Mouse (Mus musculus): ENCODE measurements around the gene Ece1.

Gene Ece1

GRCm38 (mm10) chr4:137865221-137865641, 3.2 kb downstream of the Ece1 start:
- DNase-seq (ENCODE audit: low read depth, low spot score) = no peak
- Histone ChIP-seq H3K27me3 (ENCODE audit: control insufficient read depth, insufficient read depth, low read length, poor library complexity, severe bottlenecking) (no peaks in the 10 kb centered on the region), H3K36me3 (ENCODE audit: control insufficient read depth, insufficient read depth, low read length, poor library complexity, severe bottlenecking) (no peaks in the 10 kb centered on the region)

- Histone ChIP-seq H3K36me3 (ENCODE audit: control insufficient read depth, insufficient read depth, low read length, poor library complexity, severe bottlenecking) (no peaks in the 10 kb centered on the region), H3K27me3 (ENCODE audit: control insufficient read depth, insufficient read depth, low read length, poor library complexity, severe bottlenecking) (no peaks in the 10 kb centered on the region)
- DNase-seq (ENCODE audit: low read depth, low spot score) = peak; percentile 91
Measured at GRCm38 (mm10) chr4:137866206-137866863, 4.3 kb downstream of the Ece1 start.

GRCm38 (mm10) chr4:137867225-137867624, 5.2 kb downstream of the Ece1 start:
- H3K36me3 ChIP-seq (ENCODE audit: control insufficient read depth, insufficient read depth, low read length, poor library complexity, severe bottlenecking) = no peaks in the 10 kb centered on the region
- DNase-seq (ENCODE audit: low read depth, low spot score) = no peak
- no peaks in the 10 kb centered on the region for H3K27me3 ChIP-seq (ENCODE audit: control insufficient read depth, insufficient read depth, low read length, poor library complexity, severe bottlenecking)

GRCm38 (mm10) chr4:137867675-137868257, 5.7 kb downstream of the Ece1 start:
- peak; percentile 37 for DNase-seq (ENCODE audit: low read depth, low spot score)
- Histone ChIP-seq H3K36me3 (ENCODE audit: control insufficient read depth, insufficient read depth, low read length, poor library complexity, severe bottlenecking) (no peaks in the 10 kb centered on the region), H3K27me3 (ENCODE audit: control insufficient read depth, insufficient read depth, low read length, poor library complexity, severe bottlenecking) (no peaks in the 10 kb centered on the region)

- DNase-seq (ENCODE audit: low read depth, low spot score) = no peak
- Histone ChIP-seq H3K36me3 (ENCODE audit: control insufficient read depth, insufficient read depth, low read length, poor library complexity, severe bottlenecking) (no peaks in the 10 kb centered on the region), H3K27me3 (ENCODE audit: control insufficient read depth, insufficient read depth, low read length, poor library complexity, severe bottlenecking) (no peaks in the 10 kb centered on the region)
Measured at GRCm38 (mm10) chr4:137869667-137870274, 7.7 kb downstream of the Ece1 start.

GRCm38 (mm10) chr4:137870979-137871378, 8.9 kb downstream of the Ece1 start:
- DNase-seq (ENCODE audit: low read depth, low spot score) = peak; percentile 36
- Histone ChIP-seq H3K27me3 (ENCODE audit: control insufficient read depth, insufficient read depth, low read length, poor library complexity, severe bottlenecking) (no peaks in the 10 kb centered on the region), H3K36me3 (ENCODE audit: control insufficient read depth, insufficient read depth, low read length, poor library complexity, severe bottlenecking) (no peaks in the 10 kb centered on the region)

GRCm38 (mm10) chr4:137871431-137871830, 9.4 kb downstream of the Ece1 start:
- H3K36me3 ChIP-seq (ENCODE audit: control insufficient read depth, insufficient read depth, low read length, poor library complexity, severe bottlenecking) = no peaks in the 10 kb centered on the region
- DNase-seq (ENCODE audit: low read depth, low spot score) = no peak
- no peaks in the 10 kb centered on the region for H3K27me3 ChIP-seq (ENCODE audit: control insufficient read depth, insufficient read depth, low read length, poor library complexity, severe bottlenecking)

GRCm38 (mm10) chr4:137874337-137874736, 12.3 kb downstream of the Ece1 start:
- no peaks in the 10 kb centered on the region for H3K27me3 ChIP-seq (ENCODE audit: control insufficient read depth, insufficient read depth, low read length, poor library complexity, severe bottlenecking)
- DNase-seq (ENCODE audit: low read depth, low spot score) = no peak
- H3K36me3 ChIP-seq (ENCODE audit: control insufficient read depth, insufficient read depth, low read length, poor library complexity, severe bottlenecking) = no peaks in the 10 kb centered on the region

- Histone ChIP-seq H3K27me3 (ENCODE audit: control insufficient read depth, insufficient read depth, low read length, poor library complexity, severe bottlenecking) (no peaks in the 10 kb centered on the region), H3K36me3 (ENCODE audit: control insufficient read depth, insufficient read depth, low read length, poor library complexity, severe bottlenecking) (no peaks in the 10 kb centered on the region)
- no peak for DNase-seq (ENCODE audit: low read depth, low spot score)
Measured at GRCm38 (mm10) chr4:137874826-137875225, 12.8 kb downstream of the Ece1 start.

GRCm38 (mm10) chr4:137875466-137876092, 13.5 kb downstream of the Ece1 start:
- no peaks in the 10 kb centered on the region for H3K36me3 ChIP-seq (ENCODE audit: control insufficient read depth, insufficient read depth, low read length, poor library complexity, severe bottlenecking)
- H3K27me3 ChIP-seq (ENCODE audit: control insufficient read depth, insufficient read depth, low read length, poor library complexity, severe bottlenecking) = no peaks in the 10 kb centered on the region
- DNase-seq (ENCODE audit: low read depth, low spot score) = no peak

GRCm38 (mm10) chr4:137876834-137877233, 14.8 kb downstream of the Ece1 start:
- no peak for DNase-seq (ENCODE audit: low read depth, low spot score)
- Histone ChIP-seq H3K36me3 (ENCODE audit: control insufficient read depth, insufficient read depth, low read length, poor library complexity, severe bottlenecking) (no peaks in the 10 kb centered on the region), H3K27me3 (ENCODE audit: control insufficient read depth, insufficient read depth, low read length, poor library complexity, severe bottlenecking) (no peaks in the 10 kb centered on the region)

- no peaks in the 10 kb centered on the region for H3K27me3 ChIP-seq (ENCODE audit: control insufficient read depth, insufficient read depth, low read length, poor library complexity, severe bottlenecking)
- no peak for DNase-seq (ENCODE audit: low read depth, low spot score)
- no peaks in the 10 kb centered on the region; the same call in 1 of the 2 replicates for H3K36me3 ChIP-seq (ENCODE audit: control insufficient read depth, insufficient read depth, low read length, poor library complexity, severe bottlenecking)
Measured at GRCm38 (mm10) chr4:137877432-137877881, 15.4 kb downstream of the Ece1 start.

- Histone ChIP-seq H3K27me3 (ENCODE audit: control insufficient read depth, insufficient read depth, low read length, poor library complexity, severe bottlenecking) (no peaks in the 10 kb centered on the region), H3K36me3 (ENCODE audit: control insufficient read depth, insufficient read depth, low read length, poor library complexity, severe bottlenecking) (no peaks in the 10 kb centered on the region; the same call in 1 of the 2 replicates)
- DNase-seq (ENCODE audit: low read depth, low spot score) = no peak
Measured at GRCm38 (mm10) chr4:137879383-137880156, 17.5 kb downstream of the Ece1 start.

- Histone ChIP-seq H3K27me3 (ENCODE audit: control insufficient read depth, insufficient read depth, low read length, poor library complexity, severe bottlenecking) (no peaks in the 10 kb centered on the region), H3K36me3 (ENCODE audit: control insufficient read depth, insufficient read depth, low read length, poor library complexity, severe bottlenecking) (no peaks in the 10 kb centered on the region; the same call in 1 of the 2 replicates)
- no peak for DNase-seq (ENCODE audit: low read depth, low spot score)
Measured at GRCm38 (mm10) chr4:137881445-137881844, 19.4 kb downstream of the Ece1 start.
